Mouse (Mus musculus): ENCODE results near the gene Pianp. TPM values are rescaled to one million over a fixed set of nuclear protein-coding genes. Genes with fewer than 3 reads are reported as not detected.
A peak's percentile ranks its signal among the peaks of the same experiment; 100 is the strongest.

The Pianp gene
- total RNA-seq, 2 experiments from 2014 or later = 0.22 to 0.41 TPM

DNA sequence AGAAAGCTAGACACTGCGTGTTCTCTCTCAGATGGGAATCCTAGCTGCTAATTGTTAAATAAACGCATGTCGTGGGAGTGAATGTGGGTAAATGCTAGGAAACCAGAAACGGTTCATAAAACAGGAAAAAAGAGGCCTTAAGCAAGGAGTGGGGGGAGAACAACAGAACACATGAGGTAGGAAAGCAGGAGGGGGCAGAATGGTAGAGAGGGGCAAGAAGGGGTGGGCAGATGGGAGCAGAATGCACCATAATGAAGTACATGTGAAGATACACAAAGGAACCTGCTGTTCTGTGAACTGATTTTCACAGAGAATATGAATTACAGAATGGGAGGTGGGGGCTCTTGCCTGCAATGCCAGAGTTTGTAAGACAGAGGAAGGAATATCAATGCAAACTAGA is 4.3 kb upstream of the Pianp start:
- intact Hi-C loops (cut with DNase I) = no loop called here
- no peak for TF ChIP-seq CTCF (IDR thresholded peaks at IDR 0.05)
- Histone ChIP-seq H3K4me3 (no peak overlapping the region), H3K27ac (no peak overlapping the region)
- no peak for DNase-seq

DNA sequence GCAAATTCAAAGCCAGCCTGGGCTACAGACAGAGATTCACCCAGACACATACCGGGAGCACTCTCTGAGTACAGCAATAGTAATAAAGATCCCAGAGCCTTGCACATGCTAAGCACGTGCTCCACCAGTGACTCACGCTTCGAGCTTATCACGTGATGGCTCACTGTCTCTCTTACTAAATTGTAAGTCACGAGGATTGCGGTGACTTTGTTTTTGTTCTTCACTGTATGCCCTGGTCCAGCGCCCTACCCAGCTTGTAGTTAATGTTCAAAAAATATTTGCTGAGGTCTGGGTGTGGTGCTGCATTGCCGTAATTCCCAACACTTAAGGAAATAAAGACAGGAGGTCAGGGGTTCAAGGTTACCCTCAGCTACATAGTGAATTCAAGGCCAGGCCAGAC is 3.1 kb upstream of the Pianp start:
- no peak overlapping the region for H3K27ac ChIP-seq
- intact Hi-C loops (cut with DNase I) = no loop called here
- no peak for TF ChIP-seq CTCF (IDR thresholded peaks at IDR 0.05)
- H3K4me3 ChIP-seq = no peak overlapping the region
- no peak for DNase-seq

DNA sequence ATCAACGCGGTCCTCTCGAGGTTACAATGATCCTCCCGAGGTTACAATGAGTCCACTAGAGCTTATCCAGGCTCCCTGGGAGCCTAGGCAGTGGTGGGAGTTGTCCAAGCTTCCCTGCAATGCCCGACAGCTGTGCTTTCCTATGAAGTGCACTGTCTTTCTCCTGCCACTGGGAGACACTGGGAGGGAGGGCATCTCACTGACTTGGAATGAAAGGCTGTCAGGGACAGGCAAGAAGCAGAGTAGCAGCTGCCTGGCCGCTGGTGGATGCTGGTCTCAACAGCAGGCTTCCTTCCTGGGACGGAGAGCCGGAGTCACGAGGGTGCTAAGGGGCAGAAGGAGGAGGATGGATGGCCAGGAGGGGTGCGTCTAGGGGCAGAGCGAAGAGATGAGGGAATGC is 2.6 kb upstream of the Pianp start:
- Histone ChIP-seq H3K4me3 (no peak overlapping the region), H3K27ac (no peak overlapping the region)
- intact Hi-C loops (cut with DNase I) = no loop called here
- no peak for TF ChIP-seq CTCF (IDR thresholded peaks at IDR 0.05)
- no peak for DNase-seq

DNA sequence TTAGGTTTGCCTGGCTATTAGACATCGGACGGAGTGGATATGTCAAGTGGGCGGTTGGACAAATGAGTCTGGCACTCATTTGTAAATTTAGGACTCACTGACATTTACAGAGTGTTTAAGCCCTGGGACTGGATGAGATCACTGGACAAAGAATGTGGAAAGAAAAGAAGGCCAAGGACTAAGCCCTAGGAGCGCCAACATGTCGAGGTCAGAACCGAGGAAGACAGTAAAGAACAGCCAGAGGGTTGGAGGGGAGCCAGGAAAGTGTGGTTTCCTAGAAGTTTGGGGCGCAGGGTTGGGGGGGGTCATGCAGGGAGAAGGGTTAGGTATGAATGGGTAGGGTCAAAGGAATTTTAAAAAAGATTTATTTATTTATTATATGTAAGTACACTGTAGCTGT is 1.2 kb upstream of the Pianp start:
- intact Hi-C loops (cut with DNase I) = no loop called here
- H3K4me3 ChIP-seq = no peak overlapping the region
- TF ChIP-seq CTCF (IDR thresholded peaks at IDR 0.05) = no peak
- H3K27ac ChIP-seq = no peak overlapping the region
- no peak for DNase-seq

DNA sequence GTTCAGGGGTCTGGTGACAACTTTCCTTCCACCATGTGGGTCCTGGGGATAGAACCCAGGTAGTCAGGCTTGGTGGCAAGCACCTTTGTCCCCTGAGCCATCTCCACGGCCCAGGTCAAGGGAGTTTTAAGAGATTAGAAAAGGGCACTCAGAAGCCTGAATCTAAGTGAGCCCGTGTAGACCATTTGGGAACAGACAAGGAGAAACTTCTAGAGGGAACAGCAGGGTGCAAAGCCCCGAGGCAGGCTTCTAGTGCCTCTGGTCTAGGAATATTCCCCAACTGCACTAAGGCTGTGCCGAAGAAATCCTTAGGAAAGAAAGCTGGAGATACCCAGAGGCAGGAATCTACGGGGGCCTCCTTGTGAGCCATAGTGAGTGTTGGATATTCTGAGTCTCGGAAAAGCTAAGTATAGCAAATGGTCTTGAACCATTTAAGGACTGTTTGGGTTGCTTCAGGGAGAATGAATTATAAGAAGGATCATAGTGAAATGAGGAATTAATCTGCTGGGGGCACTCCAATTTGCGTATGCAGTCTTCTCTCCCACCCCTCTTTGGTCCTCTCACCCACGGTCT is 577 bp upstream of the Pianp start:
- no peak overlapping the region for H3K27ac ChIP-seq
- H3K4me3 ChIP-seq = no peak overlapping the region
- intact Hi-C loops (cut with DNase I) = no loop called here
- no peak for DNase-seq
- no peak for TF ChIP-seq CTCF (IDR thresholded peaks at IDR 0.05)

DNA sequence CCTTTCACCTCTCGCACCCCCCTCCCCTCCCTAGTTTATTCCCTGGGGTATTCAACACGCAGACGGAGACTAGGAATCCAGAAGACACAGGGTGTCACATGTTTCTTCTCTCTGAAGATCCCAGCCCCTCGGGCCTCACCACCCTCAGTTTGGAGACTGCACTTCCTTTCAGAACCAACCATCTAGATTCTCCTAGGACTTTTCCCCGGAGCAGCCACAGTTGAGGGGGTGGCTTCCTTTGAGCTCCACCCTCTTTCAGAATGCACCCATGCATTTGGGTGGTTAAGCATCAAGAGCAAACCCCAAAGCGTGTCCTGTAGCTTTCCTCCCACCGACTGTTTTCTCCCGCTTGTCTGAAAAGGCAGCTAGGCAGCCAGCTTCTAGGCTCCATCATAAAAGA is 1.6 kb downstream of the Pianp start:
- no peak overlapping the region for H3K27ac ChIP-seq
- DNase-seq = no peak
- peak overlapping the region; percentile 76 for H3K4me3 ChIP-seq
- TF ChIP-seq CTCF (IDR thresholded peaks at IDR 0.05) = no peak
- intact Hi-C loops (cut with DNase I) = no loop called here

DNA sequence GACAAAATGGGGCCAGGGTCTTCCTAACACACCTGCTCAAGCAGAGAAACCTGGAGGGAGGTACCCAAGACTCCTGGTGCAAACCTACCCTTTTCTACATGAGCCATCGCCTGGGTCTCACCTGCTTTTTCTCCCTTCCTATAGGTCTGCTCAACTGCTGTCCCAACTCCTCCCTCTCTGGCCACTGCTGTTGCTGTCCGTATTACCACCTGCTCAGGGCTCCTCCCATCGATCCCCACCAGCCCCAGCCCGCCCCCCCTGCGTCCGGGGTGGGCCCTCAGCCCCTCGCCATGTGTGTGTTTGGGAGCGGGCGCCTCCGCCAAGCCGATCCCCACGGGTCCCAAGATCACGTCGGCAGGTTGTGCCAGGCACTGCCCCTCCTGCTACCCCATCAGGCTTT is 2.6 kb downstream of the Pianp start:
- no peak for DNase-seq
- no peak for TF ChIP-seq CTCF (IDR thresholded peaks at IDR 0.05)
- Histone ChIP-seq H3K4me3 (no peak overlapping the region), H3K27ac (no peak overlapping the region)
- intact Hi-C loops (cut with DNase I) = no loop called here

DNA sequence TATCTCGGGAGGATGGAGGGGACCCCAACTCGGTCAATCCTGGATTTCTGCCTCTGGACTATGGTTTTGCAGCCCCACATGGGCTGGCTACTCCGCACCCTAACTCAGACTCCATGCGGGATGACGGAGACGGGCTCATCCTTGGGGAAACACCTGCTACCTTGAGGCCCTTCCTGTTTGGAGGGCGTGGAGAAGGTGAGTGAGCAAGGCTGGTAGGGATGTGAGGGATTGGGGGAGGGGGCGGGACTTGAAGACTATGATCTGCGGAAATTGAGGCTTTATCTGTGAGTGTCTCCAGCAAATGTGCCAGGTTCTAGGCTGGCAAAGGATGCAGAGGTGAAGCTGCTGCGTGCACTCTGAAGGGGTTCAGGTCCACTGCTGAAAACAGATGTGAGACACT is 3.1 kb downstream of the Pianp start:
- Histone ChIP-seq H3K27ac (no peak overlapping the region), H3K4me3 (no peak overlapping the region)
- no peak for DNase-seq
- intact Hi-C loops (cut with DNase I) = no loop called here
- no peak for TF ChIP-seq CTCF (IDR thresholded peaks at IDR 0.05)

DNA sequence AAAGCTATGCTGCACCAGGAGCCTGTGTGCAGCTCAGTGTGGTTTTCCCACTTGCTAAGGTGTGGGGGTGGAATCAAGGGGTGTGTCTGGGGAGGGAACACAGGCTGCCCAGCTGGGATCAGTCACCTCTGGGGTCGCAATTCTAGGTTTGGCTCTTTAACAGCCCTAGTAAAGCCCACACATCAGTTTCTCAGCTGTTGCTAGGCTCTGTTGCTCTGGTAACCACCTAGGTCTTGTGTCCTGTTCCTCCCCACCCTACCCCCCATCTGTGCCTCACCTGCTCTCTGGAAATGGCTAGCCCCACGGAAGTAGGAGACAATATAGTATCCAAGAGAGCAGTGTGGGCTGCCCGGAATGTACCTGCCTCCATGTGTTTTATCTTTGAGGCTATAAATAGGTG is 7.2 kb downstream of the Pianp start:
- no peak overlapping the region for H3K4me3 ChIP-seq
- TF ChIP-seq CTCF (IDR thresholded peaks at IDR 0.05) = no peak
- DNase-seq = no peak
- intact Hi-C loops (cut with DNase I) = no loop called here
- H3K27ac ChIP-seq = no peak overlapping the region

DNA sequence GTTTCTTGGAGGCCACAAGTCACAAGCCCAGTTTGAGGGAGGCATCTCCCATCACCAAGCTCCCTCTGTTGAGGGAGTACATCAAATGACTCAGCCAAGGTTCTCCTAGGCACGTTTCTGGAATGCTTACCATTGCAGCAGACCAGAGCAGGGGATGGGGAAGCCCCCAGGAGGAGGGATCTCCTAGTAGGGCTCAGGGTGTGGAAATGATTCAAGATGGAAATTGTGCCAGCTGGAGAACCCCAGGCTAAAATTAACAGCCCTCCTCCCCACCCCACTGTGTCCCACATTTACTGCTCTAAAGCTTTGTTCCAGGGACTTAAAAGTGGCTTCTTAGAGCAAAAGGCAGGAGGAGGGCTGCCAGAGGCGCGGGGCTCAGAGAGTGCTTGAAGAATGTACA is 8.6 kb downstream of the Pianp start:
- no peak overlapping the region for H3K4me3 ChIP-seq
- no peak for DNase-seq
- no peak overlapping the region for H3K27ac ChIP-seq
- no peak for TF ChIP-seq CTCF (IDR thresholded peaks at IDR 0.05)
- intact Hi-C loops (cut with DNase I) = loop anchor here (5.0 kb wide), 2 partner anchors 88 to 293 kb away; partner anchors contain the start of genes Emg1 and Phb2

DNA sequence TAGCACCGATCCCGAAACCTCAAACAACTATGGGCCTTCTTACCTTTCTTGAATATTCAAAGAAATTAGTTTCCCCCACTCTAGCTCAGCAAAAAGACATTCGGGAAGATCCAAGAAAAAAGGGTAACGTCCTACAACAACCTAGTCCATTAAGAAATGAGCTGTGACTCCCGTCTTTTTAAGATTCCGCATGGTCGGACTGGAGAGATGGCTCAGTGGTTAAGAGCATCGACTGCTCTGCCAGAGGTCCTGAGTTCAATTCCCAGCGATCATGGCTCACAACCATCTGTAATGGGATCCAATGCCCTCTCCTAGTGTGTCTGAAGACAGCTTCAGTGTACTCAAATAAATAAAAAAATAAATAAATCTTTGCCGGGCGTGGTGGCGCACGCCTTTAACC is 11.6 kb downstream of the Pianp start:
- intact Hi-C loops (cut with DNase I) = loop anchor here (1.0 to 5.0 kb wide), 3 partner anchors 31 to 296 kb away; partner anchors contain the start of genes Emg1, Ing4 and Phb2
- TF ChIP-seq CTCF (IDR thresholded peaks at IDR 0.05) = no peak
- Histone ChIP-seq H3K27ac (peak overlapping the region; percentile 97), H3K4me3 (peak overlapping the region; percentile 95)
- no peak for DNase-seq

DNA sequence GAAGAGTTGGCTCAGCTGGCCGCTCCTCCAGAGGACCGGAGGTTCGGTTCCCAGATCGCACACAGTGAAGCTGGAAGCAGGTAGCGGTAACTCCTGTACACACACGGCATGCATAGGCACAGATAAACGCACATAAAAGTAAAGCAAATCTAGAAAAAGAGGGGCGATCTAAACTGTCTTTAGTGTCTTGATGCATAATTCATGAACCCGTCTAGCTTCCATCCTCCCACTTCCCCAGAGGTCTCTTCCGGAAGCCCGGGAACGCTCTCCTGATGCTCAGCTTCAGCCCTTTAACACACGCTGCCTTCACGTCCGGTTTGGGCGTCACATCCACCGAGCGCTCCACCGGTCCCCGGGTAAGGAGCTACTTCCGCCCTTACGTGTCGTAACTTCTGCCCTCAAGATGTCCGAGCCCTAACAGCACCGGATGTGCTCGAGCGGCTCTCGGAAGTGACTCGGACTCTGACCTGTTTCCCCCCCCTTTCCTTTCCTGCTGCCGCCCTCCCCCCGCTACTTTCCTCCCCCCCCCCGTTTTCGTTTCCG is 12.2 kb downstream of the Pianp start:
- H3K27ac ChIP-seq = peak overlapping the region; percentile 97
- TF ChIP-seq CTCF (IDR thresholded peaks at IDR 0.05) = no peak
- DNase-seq = peak; percentile 98
- peak overlapping the region; percentile 95 for H3K4me3 ChIP-seq
- intact Hi-C loops (cut with DNase I) = loop anchor here (1.0 to 5.0 kb wide), 5 partner anchors 31 to 296 kb away; partner anchors contain the start of genes Cops7a, Emg1, Ing4 and Phb2

DNA sequence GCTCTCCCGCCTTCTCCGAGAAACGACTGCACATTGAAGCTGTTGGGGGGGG is 12.5 kb downstream of the Pianp start, which contains the start of gene Zfp384:
Gene Zfp384, plus strand, starts transcription at position 17 of the 52 bp plus-strand sequence.
- DNase-seq = no peak
- intact Hi-C loops (cut with DNase I) = loop anchor here (1.0 to 5.0 kb wide), 4 partner anchors 44 to 297 kb away; partner anchors contain the start of genes Cops7a, Emg1 and Phb2
- Histone ChIP-seq H3K27ac (peak within 1 kb of the TSS; percentile 97), H3K4me3 (peak within 1 kb of the TSS; percentile 95)
- no peak for TF ChIP-seq CTCF (IDR thresholded peaks at IDR 0.05)

Data from gastrocnemius, adult 2 months (tissue).